Mouse (Mus musculus): ENCODE measurements around the gene B9d2. TPM values are rescaled to one million over a fixed set of nuclear protein-coding genes. Genes with fewer than 3 reads are reported as not detected.

B9d2 gene
- polyA plus RNA-seq, 1 experiment from 2014 or later, result 27.6 TPM

GRCm38 (mm10) chr7:25688810-25689586, 8.4 kb downstream of the B9d2 start:
- ATAC-seq (ENCODE audit: insufficient read depth), result peak; percentile 47
- peaks cover 16% of the 10 kb centered on the region for H3K27me3 ChIP-seq (ENCODE audit: insufficient read depth, low read length)
- WGBS, result under 1% methylated on average over 52 of the region's 52 CpGs
- peak; percentile 25; the same call in 1 of the 2 replicates for TF ChIP-seq CTCF (IDR thresholded peaks at IDR 0.05; ENCODE audit: low read depth)
- DNase-seq, result peak; percentile 82
- H3K4me1 ChIP-seq (ENCODE audit: insufficient read depth), result peaks cover 8% of the 10 kb centered on the region; the same call in 1 of the 2 replicates
- H3K4me3 ChIP-seq (ENCODE audit: low read depth, low read length), result peak overlapping the region; percentile 63
- H3K36me3 ChIP-seq (ENCODE audit: insufficient read depth), result 0 out of 2 replicates have a peak, but pooled peaks cover 8% of the 10 kb centered on the region
- H3K9me3 ChIP-seq (ENCODE audit: low read depth, low read length), result no peaks in the 10 kb centered on the region
- peak overlapping the region; percentile 95 for H3K4me2 ChIP-seq
- H3K27ac ChIP-seq (ENCODE audit: low read depth), result peak overlapping the region; percentile 63
- peak overlapping the region; percentile 74 for H3K9ac ChIP-seq

GRCm38 (mm10) chr7:25689603-25690021, 9.0 kb downstream of the B9d2 start:
- WGBS, result 4% methylated on average over 12 of the region's 12 CpGs
- Histone ChIP-seq H3K4me1 (ENCODE audit: insufficient read depth) (peaks cover 8% of the 10 kb centered on the region; the same call in 1 of the 2 replicates), H3K9ac (peak overlapping the region; percentile 74; the same call in 1 of the 2 replicates), H3K4me2 (peak overlapping the region; percentile 95), H3K27me3 (ENCODE audit: insufficient read depth, low read length) (peaks cover 16% of the 10 kb centered on the region), H3K36me3 (ENCODE audit: insufficient read depth) (0 out of 2 replicates have a peak, but pooled peaks cover 9% of the 10 kb centered on the region), H3K9me3 (ENCODE audit: low read depth, low read length) (no peaks in the 10 kb centered on the region), H3K4me3 (ENCODE audit: low read depth, low read length) (peak overlapping the region; percentile 63), H3K27ac (ENCODE audit: low read depth) (peak overlapping the region; percentile 63; the same call in 1 of the 2 replicates)
- ATAC-seq (ENCODE audit: insufficient read depth) (no peak), DNase-seq (no peak)
- no peak for TF ChIP-seq CTCF (IDR thresholded peaks at IDR 0.05; ENCODE audit: low read depth)

GRCm38 (mm10) chr7:25690051-25690450, 9.5 kb downstream of the B9d2 start:
- H3K36me3 ChIP-seq (ENCODE audit: insufficient read depth), result 0 out of 2 replicates have a peak, but pooled peaks cover 6% of the 10 kb centered on the region
- DNase-seq (no peak), ATAC-seq (ENCODE audit: insufficient read depth) (no peak)
- peaks cover 8% of the 10 kb centered on the region; the same call in 1 of the 2 replicates for H3K4me1 ChIP-seq (ENCODE audit: insufficient read depth)
- no peak overlapping the region for H3K9ac ChIP-seq
- H3K4me2 ChIP-seq, result peak overlapping the region; percentile 95
- H3K27me3 ChIP-seq (ENCODE audit: insufficient read depth, low read length), result peaks cover 16% of the 10 kb centered on the region
- H3K4me3 ChIP-seq (ENCODE audit: low read depth, low read length), result peak overlapping the region; percentile 63; the same call in 1 of the 2 replicates
- peak overlapping the region; percentile 46; the same call in 1 of the 2 replicates for H3K27ac ChIP-seq (ENCODE audit: low read depth)
- TF ChIP-seq CTCF (IDR thresholded peaks at IDR 0.05; ENCODE audit: low read depth), result no peak
- no peaks in the 10 kb centered on the region for H3K9me3 ChIP-seq (ENCODE audit: low read depth, low read length)
- 22% methylated on average over 5 of the region's 5 CpGs for WGBS

GRCm38 (mm10) chr7:25694104-25694503, 13.5 kb downstream of the B9d2 start:
- no peak for TF ChIP-seq CTCF (IDR thresholded peaks at IDR 0.05; ENCODE audit: low read depth)
- Histone ChIP-seq H3K36me3 (ENCODE audit: insufficient read depth) (peaks cover 10% of the 10 kb centered on the region; the same call in 1 of the 2 replicates), H3K27me3 (ENCODE audit: insufficient read depth, low read length) (no peaks in the 10 kb centered on the region), H3K9me3 (ENCODE audit: low read depth, low read length) (no peaks in the 10 kb centered on the region), H3K9ac (no peak overlapping the region), H3K4me3 (ENCODE audit: low read depth, low read length) (no peak overlapping the region), H3K4me1 (ENCODE audit: insufficient read depth) (no peaks in the 10 kb centered on the region; the same call in 1 of the 2 replicates), H3K27ac (ENCODE audit: low read depth) (no peak overlapping the region), H3K4me2 (no peak overlapping the region)
- DNase-seq (no peak), ATAC-seq (ENCODE audit: insufficient read depth) (no peak)
- WGBS, result 48% methylated on average over 8 of the region's 8 CpGs

- DNase-seq (no peak), ATAC-seq (ENCODE audit: insufficient read depth) (no peak)
- Histone ChIP-seq H3K4me2 (no peak overlapping the region), H3K4me1 (ENCODE audit: insufficient read depth) (peaks cover under 1% of the 10 kb centered on the region; the same call in 1 of the 2 replicates), H3K27me3 (ENCODE audit: insufficient read depth, low read length) (peaks cover 4% of the 10 kb centered on the region; the same call in 1 of the 2 replicates), H3K9ac (no peak overlapping the region), H3K9me3 (ENCODE audit: low read depth, low read length) (no peaks in the 10 kb centered on the region), H3K36me3 (ENCODE audit: insufficient read depth) (peaks cover 4% of the 10 kb centered on the region; the same call in 1 of the 2 replicates), H3K27ac (ENCODE audit: low read depth) (no peak overlapping the region), H3K4me3 (ENCODE audit: low read depth, low read length) (no peak overlapping the region)
- TF ChIP-seq CTCF (IDR thresholded peaks at IDR 0.05; ENCODE audit: low read depth), result no peak
- 53% methylated on average over 13 of the region's 13 CpGs for WGBS
Measured at GRCm38 (mm10) chr7:25699851-25700250, 19.3 kb downstream of the B9d2 start.

- peaks cover 4% of the 10 kb centered on the region; the same call in 1 of the 2 replicates for H3K27me3 ChIP-seq (ENCODE audit: insufficient read depth, low read length)
- no peak; the same call in 1 of the 2 replicates for TF ChIP-seq CTCF (IDR thresholded peaks at IDR 0.05; ENCODE audit: low read depth)
- 72% methylated on average over 12 of the region's 12 CpGs for WGBS
- H3K9me3 ChIP-seq (ENCODE audit: low read depth, low read length), result no peaks in the 10 kb centered on the region
- peaks cover 4% of the 10 kb centered on the region; the same call in 1 of the 2 replicates for H3K4me1 ChIP-seq (ENCODE audit: insufficient read depth)
- no peak for DNase-seq
- peaks cover 4% of the 10 kb centered on the region; the same call in 1 of the 2 replicates for H3K36me3 ChIP-seq (ENCODE audit: insufficient read depth)
- H3K27ac ChIP-seq (ENCODE audit: low read depth), result no peak overlapping the region
- H3K9ac ChIP-seq, result no peak overlapping the region
- ATAC-seq (ENCODE audit: insufficient read depth), result no peak
- H3K4me3 ChIP-seq (ENCODE audit: low read depth, low read length), result no peak overlapping the region
- no peak overlapping the region for H3K4me2 ChIP-seq
Measured at GRCm38 (mm10) chr7:25700732-25701131, 20.2 kb downstream of the B9d2 start.

- no peak for ATAC-seq (ENCODE audit: insufficient read depth)
- H3K9me3 ChIP-seq (ENCODE audit: low read depth, low read length), result no peaks in the 10 kb centered on the region
- WGBS, result 92% methylated on average over 2 of the region's 2 CpGs
Measured at GRCm38 (mm10) chr7:25702350-25702749, 21.8 kb downstream of the B9d2 start.

More at GRCm38 (mm10) chr7:25702350-25702749, 21.8 kb downstream of the B9d2 start:
- Histone ChIP-seq H3K36me3 (ENCODE audit: insufficient read depth) (no peaks in the 10 kb centered on the region), H3K4me2 (no peak overlapping the region), H3K9ac (no peak overlapping the region), H3K27ac (ENCODE audit: low read depth) (no peak overlapping the region), H3K4me3 (ENCODE audit: low read depth, low read length) (no peak overlapping the region), H3K4me1 (ENCODE audit: insufficient read depth) (peaks cover 8% of the 10 kb centered on the region), H3K27me3 (ENCODE audit: insufficient read depth, low read length) (peaks cover 4% of the 10 kb centered on the region; the same call in 1 of the 2 replicates)
- TF ChIP-seq CTCF (IDR thresholded peaks at IDR 0.05; ENCODE audit: low read depth), result peak; percentile 33; the same call in 1 of the 2 replicates
- DNase-seq, result no peak

All from lung, embryonic 14.5 days (tissue).